Mouse (Mus musculus) neural tube, embryonic 13.5 days (tissue): Measurements from ENCODE around the gene Mfsd5. TPM values are rescaled to one million over a fixed set of nuclear protein-coding genes. Genes with fewer than 3 reads are reported as not detected.
A peak's percentile ranks its signal among the peaks of the same experiment; 100 is the strongest.

Experiments
- ATAC-seq: fragments of 200-750 bp; cut with Nextera tagmentation; 2 replicates; pipeline ENCODE4 v1.8.0; 2017; ENCODE audit warnings: low read depth, mild to moderate bottlenecking, moderate TSS enrichment, moderate library complexity
- H3K27ac ChIP-seq: fragments of 300-500 bp; sonication (generic); replicated peaks from 2 replicates; pipeline ENCODE4 v1.5.1; 2015; ENCODE audit warnings: moderate library complexity, mild to moderate bottlenecking, inconsistent platforms
- H3K27me3 ChIP-seq: fragments of 300-500 bp; sonication (generic); 2 replicates; pipeline ENCODE4 v1.6.1; 2015; ENCODE audit warnings: mild to moderate bottlenecking, inconsistent platforms
- H3K36me3 ChIP-seq: fragments of 300-500 bp; sonication (generic); 2 replicates; pipeline ENCODE4 v1.6.1; 2015; ENCODE audit warnings: mild to moderate bottlenecking, inconsistent platforms
- H3K4me1 ChIP-seq: fragments of 300-500 bp; sonication (generic); replicated peaks from 2 replicates; pipeline ENCODE4 v1.6.1; 2015; ENCODE audit warnings: inconsistent platforms
- H3K4me2 ChIP-seq: fragments of 300-500 bp; sonication (generic); 2 replicates; pipeline ENCODE4 v1.6.1; 2015; ENCODE audit warnings: inconsistent platforms, mild to moderate bottlenecking, moderate library complexity
- H3K4me3 ChIP-seq: fragments of 300-500 bp; sonication (generic); 2 replicates; pipeline ENCODE4 v1.5.1; 2015; ENCODE audit warnings: mild to moderate bottlenecking, inconsistent platforms
- H3K9ac ChIP-seq: fragments of 300-500 bp; sonication (generic); 2 replicates; pipeline ENCODE4 v1.6.1; 2015; ENCODE audit warnings: moderate library complexity, mild to moderate bottlenecking, inconsistent platforms
- H3K9me3 ChIP-seq: fragments of 300-500 bp; sonication (generic); 2 replicates; pipeline ENCODE4 v1.6.1; 2016; ENCODE audit warnings: inconsistent platforms
- WGBS: fragments of 180-500 bp; shearing (Covaris S2); methylation state at CpG from one replicate; pipeline ENCODE4 v1.1.7; 2015; 5-methylcytosine and 5-hydroxymethylcytosine counted together
- polyA plus RNA-seq: library from polyadenylated mRNA; unstranded; fragments of >200 nt; fragmentation: Nextera tagmentation; extraction: Ambion mirVana; gene quantifications from 2 replicates; pipeline ENCODE4 v1.2.1, GENCODE M21; 2015

Mfsd5 gene
- polyA plus RNA-seq, 1 experiment from 2014 or later = 52.0 TPM

- no peaks in the 10 kb centered on the region for H3K9me3 ChIP-seq
Observed at GRCm38 (mm10) chr15:102296368-102297006, 17.2 kb downstream of the Mfsd5 start.

GRCm38 (mm10) chr15:102302542-102302941 lies 23.3 kb downstream of the Mfsd5 start:
- no peak overlapping the region for H3K4me2 ChIP-seq
- ATAC-seq = no peak
- H3K9ac ChIP-seq = no peak overlapping the region
- no peak overlapping the region for H3K4me3 ChIP-seq
- H3K36me3 ChIP-seq = peaks cover 45% of the 10 kb centered on the region
- WGBS = 87% methylated on average over 6 of the region's 6 CpGs
- no peaks in the 10 kb centered on the region for H3K9me3 ChIP-seq
- H3K4me1 ChIP-seq = no peaks in the 10 kb centered on the region
- H3K27me3 ChIP-seq = no peaks in the 10 kb centered on the region
- H3K27ac ChIP-seq = no peak overlapping the region

More at GRCm38 (mm10) chr15:102296368-102297006, 17.2 kb downstream of the Mfsd5 start:
- Histone ChIP-seq H3K4me2 (peak overlapping the region; percentile 75), H3K36me3 (peaks cover 21% of the 10 kb centered on the region; the same call in 1 of the 2 replicates), H3K4me1 (peaks cover 9% of the 10 kb centered on the region), H3K4me3 (peak overlapping the region; percentile 47), H3K9ac (peak overlapping the region; percentile 44), H3K27me3 (no peaks in the 10 kb centered on the region), H3K27ac (no peak overlapping the region)
- peak; percentile 61 for ATAC-seq
- WGBS = 4% methylated on average over 24 of the region's 24 CpGs

GRCm38 (mm10) chr15:102308717-102309116 lies 29.5 kb downstream of the Mfsd5 start:
- no peaks in the 10 kb centered on the region for H3K9me3 ChIP-seq
- WGBS = 88% methylated on average over 9 of the region's 9 CpGs
- H3K36me3 ChIP-seq = peaks cover 26% of the 10 kb centered on the region
- no peak for ATAC-seq
- H3K27me3 ChIP-seq = no peaks in the 10 kb centered on the region
- no peaks in the 10 kb centered on the region for H3K4me1 ChIP-seq
- no peak overlapping the region for H3K9ac ChIP-seq
- H3K27ac ChIP-seq = no peak overlapping the region
- no peak overlapping the region for H3K4me3 ChIP-seq
- no peak overlapping the region for H3K4me2 ChIP-seq

GRCm38 (mm10) chr15:102310074-102310845 lies 31.0 kb downstream of the Mfsd5 start:
- Histone ChIP-seq H3K4me1 (no peaks in the 10 kb centered on the region), H3K9me3 (no peaks in the 10 kb centered on the region), H3K9ac (no peak overlapping the region), H3K4me2 (no peak overlapping the region), H3K27me3 (no peaks in the 10 kb centered on the region), H3K4me3 (no peak overlapping the region), H3K27ac (no peak overlapping the region), H3K36me3 (peaks cover 26% of the 10 kb centered on the region)
- no peak for ATAC-seq
- WGBS = 91% methylated on average over 10 of the region's 10 CpGs

- no peak for ATAC-seq
- Histone ChIP-seq H3K27ac (no peak overlapping the region), H3K9me3 (no peaks in the 10 kb centered on the region), H3K27me3 (no peaks in the 10 kb centered on the region), H3K36me3 (peaks cover 18% of the 10 kb centered on the region), H3K4me3 (no peak overlapping the region), H3K4me1 (no peaks in the 10 kb centered on the region), H3K9ac (no peak overlapping the region), H3K4me2 (no peak overlapping the region)
Observed at GRCm38 (mm10) chr15:102311489-102311888, 32.2 kb downstream of the Mfsd5 start.

- no peak overlapping the region for H3K27ac ChIP-seq
- 92% methylated on average over 8 of the region's 8 CpGs for WGBS
- peaks cover 18% of the 10 kb centered on the region for H3K36me3 ChIP-seq
- no peak overlapping the region for H3K4me3 ChIP-seq
- H3K4me1 ChIP-seq = no peaks in the 10 kb centered on the region
- no peak for ATAC-seq
- H3K27me3 ChIP-seq = no peaks in the 10 kb centered on the region
- H3K9me3 ChIP-seq = no peaks in the 10 kb centered on the region
- H3K9ac ChIP-seq = no peak overlapping the region; the same call in 1 of the 2 replicates
- no peak overlapping the region for H3K4me2 ChIP-seq
Observed at GRCm38 (mm10) chr15:102315292-102315691, 36.0 kb downstream of the Mfsd5 start.

GRCm38 (mm10) chr15:102316263-102316662 lies 37.0 kb downstream of the Mfsd5 start:
- peak; percentile 40; the same call in 1 of the 2 replicates for ATAC-seq
- WGBS = 85% methylated on average over 6 of the region's 6 CpGs

GRCm38 (mm10) chr15:102324654-102325473 lies 45.6 kb downstream of the Mfsd5 start:
- WGBS = 81% methylated on average over 12 of the region's 12 CpGs
- no peak for ATAC-seq
- peak overlapping the region; percentile 90 for H3K4me3 ChIP-seq

More at GRCm38 (mm10) chr15:102316263-102316662, 37.0 kb downstream of the Mfsd5 start:
- Histone ChIP-seq H3K27me3 (no peaks in the 10 kb centered on the region), H3K4me2 (no peak overlapping the region), H3K4me3 (no peak overlapping the region), H3K9me3 (no peaks in the 10 kb centered on the region), H3K27ac (no peak overlapping the region), H3K4me1 (no peaks in the 10 kb centered on the region), H3K9ac (no peak overlapping the region), H3K36me3 (peaks cover 18% of the 10 kb centered on the region)

GRCm38 (mm10) chr15:102326022-102326576 lies 46.8 kb downstream of the Mfsd5 start, which contains the start of gene Pfdn5:
TSS of gene Pfdn5 (plus strand) at chr15:102326116.
- ATAC-seq = peak; percentile 92
- H3K4me1 ChIP-seq = peaks cover 15% of the 10 kb centered on the region
- peak within 1 kb of the TSS; percentile 93 for H3K4me2 ChIP-seq
- H3K9ac ChIP-seq = peak within 1 kb of the TSS; percentile 89
- WGBS = under 1% methylated on average over 40 of the region's 40 CpGs
- H3K27me3 ChIP-seq = no peaks in the 10 kb centered on the region
- H3K27ac ChIP-seq = peak within 1 kb of the TSS; percentile 81
- peaks cover 34% of the 10 kb centered on the region for H3K36me3 ChIP-seq
- no peaks in the 10 kb centered on the region for H3K9me3 ChIP-seq
- H3K4me3 ChIP-seq = peak within 1 kb of the TSS; percentile 90

More at GRCm38 (mm10) chr15:102324654-102325473, 45.6 kb downstream of the Mfsd5 start:
- no peak overlapping the region for H3K9ac ChIP-seq
- peaks cover 22% of the 10 kb centered on the region for H3K36me3 ChIP-seq
- peaks cover 14% of the 10 kb centered on the region for H3K4me1 ChIP-seq
- no peaks in the 10 kb centered on the region for H3K9me3 ChIP-seq
- no peak overlapping the region for H3K27ac ChIP-seq
- peak overlapping the region; percentile 93 for H3K4me2 ChIP-seq
- no peaks in the 10 kb centered on the region for H3K27me3 ChIP-seq

- 71% methylated on average over 8 of the region's 8 CpGs for WGBS
- Histone ChIP-seq H3K27ac (no peak overlapping the region), H3K9me3 (no peaks in the 10 kb centered on the region), H3K4me3 (peak overlapping the region; percentile 90), H3K4me2 (peak overlapping the region; percentile 93), H3K4me1 (peaks cover 19% of the 10 kb centered on the region), H3K27me3 (no peaks in the 10 kb centered on the region), H3K9ac (peak overlapping the region; percentile 89), H3K36me3 (peaks cover 36% of the 10 kb centered on the region)
- ATAC-seq = no peak
Observed at GRCm38 (mm10) chr15:102326892-102327291, 47.6 kb downstream of the Mfsd5 start.
